In the genomic region with DNA sequence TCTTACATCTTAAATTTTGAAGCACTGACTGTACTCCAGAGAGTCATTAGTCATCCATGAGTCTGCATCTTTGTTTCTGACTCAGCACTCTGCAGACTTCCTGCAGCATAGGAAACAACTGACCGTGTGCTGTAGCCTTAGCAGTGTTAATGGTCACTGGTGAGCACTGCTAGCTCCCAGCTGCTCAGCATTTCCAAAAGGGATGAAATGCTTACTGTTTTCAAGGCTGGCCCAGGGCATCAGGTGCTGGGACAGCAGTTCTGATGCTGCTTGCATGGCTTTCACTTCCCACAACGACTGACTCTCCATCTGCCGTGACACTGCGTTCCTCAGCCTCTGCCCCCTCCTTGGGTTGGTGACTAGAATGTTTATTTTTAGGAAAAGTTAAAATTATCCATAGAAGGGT, we compare ENCODE assay signal across 8 mouse cellular contexts. TPM values are rescaled to one million over a fixed set of nuclear protein-coding genes. Genes with fewer than 3 reads are reported as not detected.
DNase-seq lines count a peak whose midpoint lies in the region; ATAC-seq and TF ChIP-seq lines count a peak whose summit lies in the region.

No protein-coding gene starts in this region.

- ATAC-seq in hindbrain, embryonic 13.5 days (ENCODE audit: low FRiP score), result peak; percentile 28; the same call in 1 of the 2 replicates
- ATAC-seq in liver, embryonic 13.5 days (ENCODE audit: low read depth), result peak; percentile 97

- TF ChIP-seq POLR2A in thymus, adult 2 months (IDR thresholded peaks at IDR 0.05; ENCODE audit: control insufficient read depth, extremely low read depth, insufficient read depth, low read length, poor library complexity), result no peak

- no peaks in the 10 kb centered on the region for H3K9me3 ChIP-seq in hindbrain, embryonic 13.5 days
- H3K9me3 ChIP-seq in hindbrain, embryonic 10.5 days, result no peaks in the 10 kb centered on the region
- no peaks in the 10 kb centered on the region for H3K9me3 ChIP-seq in liver, embryonic 13.5 days (replicated peaks)

- WGBS in hindbrain, embryonic 13.5 days, result 63% methylated on average over 4 of the region's 4 CpGs
- WGBS in hindbrain, embryonic 10.5 days, result 68% methylated on average over 4 of the region's 4 CpGs
- WGBS in liver, embryonic 13.5 days (ENCODE audit: insufficient replicate concordance), result 34% methylated on average over 4 of the region's 4 CpGs
- WGBS in thymus, adult 2 months, result 34% methylated on average over 4 of the region's 4 CpGs

- no peaks in the 10 kb centered on the region for H3K27me3 ChIP-seq in hindbrain, embryonic 13.5 days
- no peaks in the 10 kb centered on the region for H3K27me3 ChIP-seq in hindbrain, embryonic 10.5 days (ENCODE audit: insufficient read depth, poor library complexity, severe bottlenecking)
- H3K27me3 ChIP-seq in liver, embryonic 13.5 days, result no peaks in the 10 kb centered on the region
- H3K27me3 ChIP-seq in thymus, adult 2 months (ENCODE audit: control insufficient read depth, insufficient read depth, low read length), result no peaks in the 10 kb centered on the region

- H3K9ac ChIP-seq in hindbrain, embryonic 13.5 days, result no peak overlapping the region; the same call in 1 of the 2 replicates
- no peak overlapping the region for H3K9ac ChIP-seq in liver, embryonic 13.5 days

- H3K4me3 ChIP-seq in hindbrain, embryonic 13.5 days, result no peak overlapping the region
- no peak overlapping the region for H3K4me3 ChIP-seq in hindbrain, embryonic 10.5 days
- H3K4me3 ChIP-seq in liver, embryonic 13.5 days (replicated peaks), result 0 out of 2 replicates have a peak overlapping the region, but pooled peaks have one; percentile 10
- H3K4me3 ChIP-seq in thymus, adult 2 months (ENCODE audit: control insufficient read depth, insufficient read depth, low read length), result no peak overlapping the region

- H3K27ac ChIP-seq in hindbrain, embryonic 13.5 days, result no peak overlapping the region
- no peak overlapping the region for H3K27ac ChIP-seq in hindbrain, embryonic 10.5 days
- H3K27ac ChIP-seq in liver, embryonic 13.5 days, result peak overlapping the region; percentile 87
- no peak overlapping the region for H3K27ac ChIP-seq in thymus, adult 2 months (ENCODE audit: control insufficient read depth, insufficient read depth, low read length)

- DNase-seq in hindbrain, embryonic 10.5 days (ENCODE audit: low spot score), result no peak
- peak; percentile 12 for DNase-seq in thymus, postnatal 0 days (ENCODE audit: low spot score)
- DNase-seq in thymus, adult 18-20 months, result no peak
- peak; percentile 48 to 54 for DNase-seq in frontal cortex, postnatal 36 days (ENCODE audit: low spot score in 2 of 2)
- peak; percentile 63 for DNase-seq in liver, embryonic 13.5 days
- no peak for DNase-seq in testis, postnatal 14 days (ENCODE audit: low spot score)
- DNase-seq in thymus, adult 2 months, result no peak

- no peak overlapping the region for H3K4me2 ChIP-seq in hindbrain, embryonic 13.5 days
- H3K4me2 ChIP-seq in liver, embryonic 13.5 days, result peak overlapping the region; percentile 40; the same call in 1 of the 2 replicates

- H3K4me1 ChIP-seq in hindbrain, embryonic 13.5 days (replicated peaks), result 0 out of 2 replicates have a peak, but pooled peaks cover 2% of the 10 kb centered on the region
- 0 out of 2 replicates have a peak, but pooled peaks cover 11% of the 10 kb centered on the region for H3K4me1 ChIP-seq in hindbrain, embryonic 10.5 days (replicated peaks)
- peaks cover 24% of the 10 kb centered on the region for H3K4me1 ChIP-seq in liver, embryonic 13.5 days (replicated peaks)
- H3K4me1 ChIP-seq in thymus, adult 2 months (replicated peaks; ENCODE audit: control insufficient read depth, insufficient read depth, low read length), result no peaks in the 10 kb centered on the region

- no peaks in the 10 kb centered on the region for H3K36me3 ChIP-seq in hindbrain, embryonic 13.5 days
- no peaks in the 10 kb centered on the region for H3K36me3 ChIP-seq in hindbrain, embryonic 10.5 days
- H3K36me3 ChIP-seq in liver, embryonic 13.5 days, result no peaks in the 10 kb centered on the region
- no peaks in the 10 kb centered on the region for H3K36me3 ChIP-seq in thymus, adult 2 months (ENCODE audit: control insufficient read depth, insufficient read depth, low read length)

- TF ChIP-seq CTCF in thymus, adult 2 months (IDR thresholded peaks at IDR 0.05; ENCODE audit: borderline replicate concordance, control insufficient read depth, extremely low read depth, insufficient read depth, low read length, poor library complexity), result no peak

RNA-seq across cellular contexts. Expression of gene AL731706.1, which starts 29.8 kb away (rescaled TPM):
- 21.1 and 23.0 TPM in 2 replicates for polyA plus RNA-seq in hindbrain, embryonic 13.5 days (2015; fragmentation: Nextera tagmentation; extraction: Ambion mirVana)
- 23.1 and 25.7 TPM in 2 replicates for polyA plus RNA-seq in hindbrain, embryonic 10.5 days (2016; fragmentation: Nextera tagmentation; extraction: Ambion mirVana)
- polyA plus RNA-seq in thymus, postnatal 0 days (2015; fragmentation: Nextera tagmentation; extraction: Ambion mirVana), result 30.6 and 31.7 TPM in 2 replicates
- 15.1 and 15.5 TPM in 2 replicates for polyA plus RNA-seq in liver, embryonic 13.5 days (2015; fragmentation: Nextera tagmentation; extraction: Ambion mirVana)
- 7.5 and 8.0 TPM in 2 replicates for polyA plus RNA-seq in thymus, adult 2 months (2012; rRNA removed)

RNA-seq across cellular contexts. Expression of gene Mkks, which starts 29.8 kb away (rescaled TPM):
- 12.8 and 14.2 TPM in 2 replicates for polyA plus RNA-seq in hindbrain, embryonic 13.5 days (2015; fragmentation: Nextera tagmentation; extraction: Ambion mirVana)
- polyA plus RNA-seq in hindbrain, embryonic 10.5 days (2016; fragmentation: Nextera tagmentation; extraction: Ambion mirVana), result 13.2 and 16.7 TPM in 2 replicates
- polyA plus RNA-seq in thymus, postnatal 0 days (2015; fragmentation: Nextera tagmentation; extraction: Ambion mirVana), result 13.2 and 13.3 TPM in 2 replicates
- 6.9 and 11.6 TPM in 2 replicates for polyA plus RNA-seq in liver, embryonic 13.5 days (2015; fragmentation: Nextera tagmentation; extraction: Ambion mirVana)
- 3.8 and 4.6 TPM in 2 replicates for polyA plus RNA-seq in thymus, adult 2 months (2012; rRNA removed)

RNA-seq across cellular contexts. Expression of gene Slx4ip, which starts 30.0 kb away (rescaled TPM):
- polyA plus RNA-seq in hindbrain, embryonic 13.5 days (2015; fragmentation: Nextera tagmentation; extraction: Ambion mirVana), result 14.1 and 14.6 TPM in 2 replicates
- 9.2 and 9.9 TPM in 2 replicates for polyA plus RNA-seq in hindbrain, embryonic 10.5 days (2016; fragmentation: Nextera tagmentation; extraction: Ambion mirVana)
- polyA plus RNA-seq in thymus, postnatal 0 days (2015; fragmentation: Nextera tagmentation; extraction: Ambion mirVana), result 5.5 and 6.2 TPM in 2 replicates
- 2.7 and 2.8 TPM in 2 replicates for polyA plus RNA-seq in liver, embryonic 13.5 days (2015; fragmentation: Nextera tagmentation; extraction: Ambion mirVana)
- polyA plus RNA-seq in thymus, adult 2 months (2012; rRNA removed), result 1.0 and 1.4 TPM in 2 replicates

RNA-seq across cellular contexts. Expression of gene AL731706.2, which starts 35.5 kb away (rescaled TPM):
- polyA plus RNA-seq in hindbrain, embryonic 13.5 days (2015; fragmentation: Nextera tagmentation; extraction: Ambion mirVana), result 29.6 and 37.6 TPM in 2 replicates
- polyA plus RNA-seq in hindbrain, embryonic 10.5 days (2016; fragmentation: Nextera tagmentation; extraction: Ambion mirVana), result 33.0 and 45.8 TPM in 2 replicates
- polyA plus RNA-seq in thymus, postnatal 0 days (2015; fragmentation: Nextera tagmentation; extraction: Ambion mirVana), result 31.0 and 37.4 TPM in 2 replicates
- 14.7 and 18.1 TPM in 2 replicates for polyA plus RNA-seq in liver, embryonic 13.5 days (2015; fragmentation: Nextera tagmentation; extraction: Ambion mirVana)
- polyA plus RNA-seq in thymus, adult 2 months (2012; rRNA removed), result not detected in 2 replicates

Comparison
In these comparisons a context has a peak if more than half of its experiments do, and no peak if none do; other contexts are left out.
1. DNase-seq: peak in thymus, postnatal 0 days (single experiment), frontal cortex, postnatal 36 days (2 of 2) and liver, embryonic 13.5 days (single experiment); none in hindbrain, embryonic 10.5 days (single experiment), thymus, adult 18-20 months (0 of 2), testis, postnatal 14 days (single experiment) and thymus, adult 2 months (single experiment).